Mouse (Mus musculus) intestine, postnatal 0 days (tissue): ENCODE data around the gene Traf6. TPM values are rescaled to one million over a fixed set of nuclear protein-coding genes. Genes with fewer than 3 reads are reported as not detected.

ENCODE experiments used
- ATAC-seq: fragments of 200-750 bp; cut with Nextera tagmentation; 2 replicates; pipeline ENCODE4 v1.8.0; 2017; ENCODE audit warnings: mild to moderate bottlenecking, moderate TSS enrichment, moderate library complexity
- H3K27ac ChIP-seq: fragments of 300-500 bp; sonication (generic); 2 replicates; pipeline ENCODE4 v1.5.1; 2014; ENCODE audit warnings: mild to moderate bottlenecking, low read depth, low read length, moderate library complexity
- H3K27me3 ChIP-seq: fragments of 300-500 bp; sonication (generic); replicated peaks from 2 replicates; pipeline ENCODE4 v1.6.1; 2014; ENCODE audit warnings: low read length, mixed read lengths; ENCODE audit not compliant: control insufficient read depth, insufficient read depth
- H3K36me3 ChIP-seq: fragments of 300-500 bp; sonication (generic); 2 replicates; pipeline ENCODE4 v1.6.1; 2014; ENCODE audit warnings: mild to moderate bottlenecking, moderate library complexity; ENCODE audit not compliant: control insufficient read depth, insufficient read depth
- H3K4me1 ChIP-seq: fragments of 300-500 bp; sonication (generic); replicated peaks from 2 replicates; pipeline ENCODE4 v1.6.1; 2014; ENCODE audit warnings: antibody characterized with exemption, low read length, mixed read lengths; ENCODE audit not compliant: control insufficient read depth, insufficient read depth
- H3K4me2 ChIP-seq: fragments of 300-500 bp; sonication (generic); replicated peaks from 2 replicates; pipeline ENCODE4 v1.6.1; 2014; ENCODE audit warnings: low read depth, mild to moderate bottlenecking, moderate library complexity
- H3K4me3 ChIP-seq: fragments of 300-500 bp; sonication (generic); 2 replicates; pipeline ENCODE4 v1.5.1; 2014; ENCODE audit warnings: low read depth, low read length
- H3K9ac ChIP-seq: fragments of 300-500 bp; sonication (generic); 2 replicates; pipeline ENCODE4 v1.6.1; 2014; ENCODE audit warnings: mild to moderate bottlenecking, low read depth, low read length
- H3K9me3 ChIP-seq: fragments of 300-500 bp; sonication (generic); 2 replicates; pipeline ENCODE4 v1.6.1; 2016; ENCODE audit warnings: mixed run types; ENCODE audit not compliant: control insufficient read depth
- CTCF ChIP-seq: sonication (generic); IDR thresholded peaks from 2 replicates; pipeline ENCODE4 v1.5.1; 2016; ENCODE audit warnings: low read depth, mild to moderate bottlenecking, control low read depth, antibody characterized with exemption, moderate library complexity
- WGBS: fragments of 180-500 bp; shearing (Covaris S2); extraction: QIAGEN DNeasy Blood & Tissue Kit; methylation state at CpG from one replicate; pipeline ENCODE4 v1.1.7; 2014; 5-methylcytosine and 5-hydroxymethylcytosine counted together
- polyA plus RNA-seq: library from polyadenylated mRNA; unstranded; fragments of >200 nt; fragmentation: Nextera tagmentation; extraction: Ambion mirVana; gene quantifications from 2 replicates; pipeline ENCODE4 v1.2.1, GENCODE M21; 2015

Traf6 gene
- 4.9 and 5.5 TPM in 2 replicates for polyA plus RNA-seq

- no peaks in the 10 kb centered on the region for H3K9me3 ChIP-seq
- H3K36me3 ChIP-seq: peaks cover 4% of the 10 kb centered on the region
These were observed at the start of gene Traf6 for GRCm38 (mm10) chr2:101678236-101679021. Traf6 (plus strand) TSS chr2:101678429.

GRCm38 (mm10) chr2:101638979-101639839 is 39.0 kb upstream of the Traf6 start:
- no peak for TF ChIP-seq CTCF
- no peaks in the 10 kb centered on the region for H3K27me3 ChIP-seq
- H3K36me3 ChIP-seq: no peaks in the 10 kb centered on the region
- no peak overlapping the region for H3K4me2 ChIP-seq
- no peak overlapping the region for H3K4me3 ChIP-seq
- H3K27ac ChIP-seq: no peak overlapping the region
- WGBS: 65% methylated on average over 7 of the region's 7 CpGs
- no peaks in the 10 kb centered on the region for H3K4me1 ChIP-seq
- no peak for ATAC-seq
- H3K9ac ChIP-seq: no peak overlapping the region
- no peaks in the 10 kb centered on the region for H3K9me3 ChIP-seq

More at GRCm38 (mm10) chr2:101678236-101679021, at the start of gene Traf6:
- H3K4me3 ChIP-seq: peak within 1 kb of the TSS; percentile 72
- H3K9ac ChIP-seq: peak within 1 kb of the TSS; percentile 86
- no peak within 1 kb of the TSS; the same call in 1 of the 2 replicates for H3K27ac ChIP-seq
- peak; percentile 86 for ATAC-seq
- peak within 1 kb of the TSS; percentile 93 for H3K4me2 ChIP-seq
- H3K4me1 ChIP-seq: peaks cover 2% of the 10 kb centered on the region; the same call in 1 of the 2 replicates
- WGBS: under 1% methylated on average over 64 of the region's 68 CpGs
- peak; percentile 93 for TF ChIP-seq CTCF
- no peaks in the 10 kb centered on the region for H3K27me3 ChIP-seq

GRCm38 (mm10) chr2:101639840-101640350 is 38.3 kb upstream of the Traf6 start:
- no peaks in the 10 kb centered on the region for H3K27me3 ChIP-seq
- 72% methylated on average over 3 of the region's 3 CpGs for WGBS
- TF ChIP-seq CTCF: no peak

GRCm38 (mm10) chr2:101645841-101646240 is 32.4 kb upstream of the Traf6 start:
- H3K9ac ChIP-seq: no peak overlapping the region
- H3K9me3 ChIP-seq: no peaks in the 10 kb centered on the region
- H3K27ac ChIP-seq: no peak overlapping the region
- no peaks in the 10 kb centered on the region for H3K4me1 ChIP-seq
- no peaks in the 10 kb centered on the region for H3K36me3 ChIP-seq
- no peaks in the 10 kb centered on the region for H3K27me3 ChIP-seq
- no peak overlapping the region for H3K4me3 ChIP-seq
- no peak for TF ChIP-seq CTCF
- H3K4me2 ChIP-seq: no peak overlapping the region
- WGBS: 87% methylated on average over 1 of the region's 1 CpGs
- no peak for ATAC-seq

More at GRCm38 (mm10) chr2:101639840-101640350, 38.3 kb upstream of the Traf6 start:
- H3K9ac ChIP-seq: no peak overlapping the region
- H3K4me3 ChIP-seq: no peak overlapping the region
- no peak for ATAC-seq
- no peaks in the 10 kb centered on the region for H3K4me1 ChIP-seq
- H3K27ac ChIP-seq: no peak overlapping the region
- H3K9me3 ChIP-seq: no peaks in the 10 kb centered on the region
- no peak overlapping the region for H3K4me2 ChIP-seq
- no peaks in the 10 kb centered on the region for H3K36me3 ChIP-seq

GRCm38 (mm10) chr2:101648361-101648760 is 29.9 kb upstream of the Traf6 start:
- Histone ChIP-seq H3K4me1 (no peaks in the 10 kb centered on the region), H3K4me3 (no peak overlapping the region), H3K4me2 (no peak overlapping the region), H3K27ac (no peak overlapping the region), H3K9me3 (no peaks in the 10 kb centered on the region), H3K27me3 (no peaks in the 10 kb centered on the region), H3K36me3 (no peaks in the 10 kb centered on the region), H3K9ac (no peak overlapping the region)
- WGBS: 85% methylated on average over 2 of the region's 2 CpGs
- TF ChIP-seq CTCF: no peak
- no peak for ATAC-seq
